Mouse (Mus musculus) telencephalon, adult 2 months (tissue): Measurements from ENCODE around the gene Pramef8.
"Not testable (repeated sequence)": the region's sequence is repeated elsewhere in the genome, so short reads cannot be mapped to it uniquely, and the experiment has no call there.

ENCODE experiments used
- DNase-seq: peaks from one replicate; pipeline ENCODE4 v3.0.0-alpha.2; 2011; ENCODE audit warnings: low read depth, low spot score

Gene Pramef8

GRCm38 (mm10) chr4:143412219-143413092 is at the start of gene Pramef8:
Gene Pramef8, plus strand, starts transcription at chr4:143412426.
- peak; percentile 94 for DNase-seq

DNA sequence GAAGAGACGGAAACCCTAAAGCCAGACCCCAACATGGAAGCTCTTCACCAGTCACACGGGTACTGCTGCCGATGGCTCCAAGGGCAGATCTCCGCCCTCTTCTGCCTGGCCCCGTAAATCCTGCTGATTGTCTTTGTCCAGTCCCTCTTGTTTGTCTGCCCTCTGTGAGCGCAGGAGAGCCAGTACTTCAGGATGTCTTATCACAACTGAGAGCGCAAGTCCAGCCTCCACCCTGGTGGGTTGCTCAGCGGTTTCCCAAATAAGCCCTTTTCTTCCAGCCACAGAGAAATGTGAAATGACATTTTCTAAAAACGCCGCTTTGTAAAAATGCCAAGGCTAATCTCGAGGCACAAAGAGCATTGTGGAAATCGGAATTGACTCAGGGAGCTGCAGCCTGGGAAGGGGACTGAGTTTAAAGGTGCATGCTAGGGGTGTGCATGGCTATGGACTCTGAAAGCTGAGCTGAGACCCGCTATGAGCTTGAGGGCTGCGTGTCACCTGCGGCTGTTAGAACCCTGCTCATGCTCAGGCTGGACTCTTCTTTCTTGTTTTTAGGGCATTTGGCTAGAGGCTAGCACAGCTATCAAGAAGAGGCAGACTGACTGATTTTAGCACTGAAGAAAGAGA is 45.7 kb upstream of the Pramef8 start:
- no peak for DNase-seq

GRCm38 (mm10) chr4:143379480-143379879 is 32.7 kb upstream of the Pramef8 start:
- no peak for DNase-seq

- no peak for DNase-seq
These were observed 32.1 kb upstream of the Pramef8 start for GRCm38 (mm10) chr4:143379931-143380715.

DNA sequence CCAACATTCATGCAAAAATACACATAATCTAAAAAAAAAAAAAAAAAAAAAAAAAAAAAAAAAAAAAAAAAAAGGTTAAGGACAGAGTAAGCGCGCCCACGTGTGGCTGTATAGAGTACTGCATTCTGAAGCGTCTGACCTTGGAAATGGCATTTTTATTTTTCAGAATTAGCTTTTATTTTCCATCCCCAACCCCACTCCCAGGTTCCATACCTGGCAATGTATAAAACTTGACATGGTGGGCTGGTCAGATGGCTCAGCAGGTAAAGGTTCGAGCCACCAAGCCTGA is 31.6 kb upstream of the Pramef8 start:
- no peak for DNase-seq

- no peak for DNase-seq
These were observed 30.1 kb upstream of the Pramef8 start for GRCm38 (mm10) chr4:143382163-143382562.

DNA sequence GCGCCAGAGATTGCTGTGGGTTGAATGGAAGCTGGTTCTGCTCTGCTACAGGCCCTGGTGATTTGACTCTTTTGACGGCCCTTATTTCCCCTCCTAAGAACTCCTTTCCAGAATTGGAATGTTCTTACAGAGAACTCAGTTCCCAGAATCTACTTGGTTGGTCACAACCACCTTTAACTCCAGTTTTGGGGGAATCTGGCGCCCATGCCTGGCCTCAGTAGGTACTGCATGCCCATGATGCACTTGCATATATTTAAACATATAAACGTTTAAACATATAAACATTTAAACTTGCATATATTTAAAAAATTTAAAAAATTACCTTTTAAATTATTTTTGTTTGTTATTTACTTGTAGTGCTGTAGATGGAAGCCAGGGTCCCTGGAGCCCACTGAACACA is 28.6 kb upstream of the Pramef8 start:
- no peak for DNase-seq

DNA sequence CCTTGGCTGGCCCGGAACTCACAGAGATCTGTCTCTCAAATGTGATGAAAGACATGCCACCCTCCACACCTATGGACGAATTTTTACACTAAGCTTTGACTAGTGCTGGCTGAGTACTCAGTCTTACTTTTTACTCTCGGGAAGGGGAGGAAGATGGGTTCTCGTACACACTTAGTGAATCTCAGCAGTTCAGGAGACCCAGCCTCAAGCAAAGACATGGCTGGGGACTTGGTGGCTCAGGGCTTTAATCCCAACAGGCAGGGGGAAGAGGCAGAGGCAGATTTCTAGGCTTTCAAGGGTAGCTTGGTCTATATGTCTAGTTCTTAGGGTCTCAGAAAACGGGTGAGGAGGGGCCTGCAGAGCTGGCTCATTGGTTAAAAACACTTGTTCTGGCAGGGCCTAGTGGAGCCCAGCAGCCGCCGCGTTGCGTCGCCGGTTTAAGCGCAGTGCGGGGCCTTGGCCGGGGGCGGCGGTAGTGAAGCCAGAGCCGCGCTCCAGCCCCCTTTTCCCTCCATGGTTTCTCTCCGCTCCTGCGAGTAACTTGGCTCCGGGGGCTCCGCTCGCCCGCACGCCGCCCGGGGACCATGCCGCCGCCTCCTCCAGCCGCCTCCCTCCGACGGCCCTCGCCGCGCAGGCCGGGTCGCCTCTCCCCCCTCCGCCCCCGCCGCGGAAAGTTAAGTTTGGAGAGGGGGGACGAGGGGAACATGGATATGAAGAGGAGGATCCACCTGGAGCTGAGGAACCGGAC is 23.1 kb upstream of the Pramef8 start:
- no peak for DNase-seq

- no peak for DNase-seq
These were observed 18.0 kb upstream of the Pramef8 start, which contains the start of gene Pramel1 for GRCm38 (mm10) chr4:143394181-143394580. Gene Pramel1, plus strand, starts transcription at chr4:143394428.

DNA sequence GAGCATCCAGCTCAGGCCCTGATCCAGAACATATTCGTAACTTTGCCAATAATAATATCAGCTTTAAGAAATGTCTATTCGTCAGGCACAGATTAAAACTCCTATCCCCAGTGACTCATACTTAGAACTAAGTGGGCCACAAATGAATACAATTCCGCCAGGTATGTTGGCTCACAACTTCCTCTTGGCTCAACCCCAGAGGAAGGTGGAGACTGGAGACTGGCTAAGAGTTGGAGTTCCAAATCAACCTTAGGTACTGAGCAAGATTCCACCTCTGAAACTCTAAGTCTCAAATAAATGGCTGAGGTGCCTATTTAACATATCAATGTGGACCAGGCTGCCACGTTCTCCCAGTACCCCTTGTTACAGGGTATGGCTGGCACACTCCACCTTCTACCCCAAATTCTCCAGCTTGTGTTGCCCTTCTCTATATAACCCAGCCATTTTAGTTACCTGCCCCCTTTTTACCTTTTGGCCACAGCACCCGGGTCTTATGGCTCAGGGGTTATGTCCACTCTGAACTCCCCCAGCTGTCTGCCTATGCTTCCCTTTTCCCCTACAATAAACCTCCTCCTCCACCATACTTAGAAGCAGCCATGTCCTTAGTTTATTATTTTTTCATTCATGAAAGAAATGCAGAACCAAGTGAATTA is 534 bp upstream of the Pramef8 start:
- no peak for DNase-seq

- no peak for DNase-seq
These were observed 1.4 kb downstream of the Pramef8 start for GRCm38 (mm10) chr4:143413621-143414020.

GRCm38 (mm10) chr4:143414121-143414520 is 1.9 kb downstream of the Pramef8 start:
- DNase-seq, result no peak

GRCm38 (mm10) chr4:143426770-143427169 is 14.5 kb downstream of the Pramef8 start:
- not testable (repeated sequence) for DNase-seq

GRCm38 (mm10) chr4:143450224-143450623 is 38.0 kb downstream of the Pramef8 start, which contains the start of gene Oog4:
Gene Oog4, minus strand, starts transcription at chr4:143450324.
- no peak for DNase-seq
